Mouse (Mus musculus) limb, embryonic 15.5 days (tissue): ENCODE measurements at regions not wholly inside any gene's neighbourhood (a gene's known extent, or its start where the extent isn't known, plus 50 kb on each side); places are given as distances from the start of the nearest gene placed in this dataset.

Source experiments
- ATAC-seq: fragments of 200-750 bp; cut with Nextera tagmentation; 2 replicates; pipeline ENCODE4 v1.8.0; 2017; ENCODE audit warnings: low read depth, moderate TSS enrichment; ENCODE audit not compliant: insufficient number of reproducible peaks, low FRiP score, low TSS enrichment
- H3K27ac ChIP-seq: fragments of 300-500 bp; sonication (generic); 2 replicates; pipeline ENCODE4 v1.5.1; 2015; ENCODE audit warnings: moderate library complexity, mild to moderate bottlenecking, inconsistent platforms
- H3K27me3 ChIP-seq: fragments of 300-500 bp; sonication (generic); 2 replicates; pipeline ENCODE4 v1.6.1; 2015; ENCODE audit warnings: inconsistent platforms
- H3K36me3 ChIP-seq: fragments of 300-500 bp; sonication (generic); 2 replicates; pipeline ENCODE4 v1.6.1; 2015; ENCODE audit warnings: inconsistent platforms
- H3K4me1 ChIP-seq: fragments of 300-500 bp; sonication (generic); 2 replicates; pipeline ENCODE4 v1.6.1; 2015; ENCODE audit warnings: inconsistent platforms
- H3K4me2 ChIP-seq: fragments of 300-500 bp; sonication (generic); 2 replicates; pipeline ENCODE4 v1.6.1; 2015; ENCODE audit warnings: mild to moderate bottlenecking, inconsistent platforms
- H3K4me3 ChIP-seq: fragments of 300-500 bp; sonication (generic); 2 replicates; pipeline ENCODE4 v1.5.1; 2015; ENCODE audit warnings: mild to moderate bottlenecking, inconsistent platforms
- H3K9ac ChIP-seq: fragments of 300-500 bp; sonication (generic); 2 replicates; pipeline ENCODE4 v1.6.1; 2015; ENCODE audit warnings: inconsistent platforms
- H3K9me3 ChIP-seq: fragments of 300-500 bp; sonication (generic); 2 replicates; pipeline ENCODE4 v1.6.1; 2016; ENCODE audit warnings: inconsistent platforms
- WGBS: fragments of 180-500 bp; shearing (Covaris S2); methylation state at CpG from one replicate; pipeline ENCODE4 v1.1.7; 2015; 5-methylcytosine and 5-hydroxymethylcytosine counted together

- WGBS = 36% methylated on average over 8 of the region's 8 CpGs
- no peak overlapping the region for H3K27ac ChIP-seq
- no peak for ATAC-seq
These were observed 59.3 kb upstream of the Bcor start for GRCm38 (mm10) chrX:12219474-12219873.

DNA sequence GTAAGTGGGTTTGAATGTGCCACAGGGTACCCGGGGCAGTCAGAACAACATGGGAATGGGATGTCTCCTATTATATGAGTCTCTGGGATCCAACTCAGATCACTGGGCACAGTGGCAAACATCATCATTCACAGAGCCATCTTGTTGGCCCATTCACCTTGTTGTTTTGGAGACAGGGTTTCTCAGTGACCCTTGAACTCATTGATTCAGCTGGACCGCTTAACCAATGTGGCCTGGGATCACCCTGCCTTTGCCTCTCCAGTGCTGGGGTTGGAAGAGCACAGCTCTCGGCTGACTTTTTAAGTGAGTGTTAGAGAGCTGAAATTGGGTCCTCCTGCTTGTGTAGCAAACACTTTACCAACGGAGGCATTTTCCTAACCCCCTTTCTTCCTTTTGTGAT lies 64.2 kb upstream of the Bcor start:
- H3K36me3 ChIP-seq = no peaks in the 10 kb centered on the region
- no peaks in the 10 kb centered on the region for H3K9me3 ChIP-seq
- H3K4me2 ChIP-seq = no peak overlapping the region
- 77% methylated on average over 4 of the region's 4 CpGs for WGBS
- 0 out of 2 replicates have a peak, but pooled peaks cover 5% of the 10 kb centered on the region for H3K4me1 ChIP-seq
- no peak overlapping the region for H3K4me3 ChIP-seq
- no peak overlapping the region for H3K9ac ChIP-seq
- no peak overlapping the region for H3K27ac ChIP-seq
- H3K27me3 ChIP-seq = peaks cover 13% of the 10 kb centered on the region; the same call in 1 of the 2 replicates
- no peak for ATAC-seq

More at GRCm38 (mm10) chrX:12219474-12219873, 59.3 kb upstream of the Bcor start:
- H3K27me3 ChIP-seq = 0 out of 2 replicates have a peak, but pooled peaks cover 3% of the 10 kb centered on the region
- no peak overlapping the region for H3K9ac ChIP-seq
- no peak overlapping the region for H3K4me2 ChIP-seq
- no peaks in the 10 kb centered on the region for H3K36me3 ChIP-seq
- no peaks in the 10 kb centered on the region for H3K4me1 ChIP-seq
- no peak overlapping the region for H3K4me3 ChIP-seq
- H3K9me3 ChIP-seq = no peaks in the 10 kb centered on the region

DNA sequence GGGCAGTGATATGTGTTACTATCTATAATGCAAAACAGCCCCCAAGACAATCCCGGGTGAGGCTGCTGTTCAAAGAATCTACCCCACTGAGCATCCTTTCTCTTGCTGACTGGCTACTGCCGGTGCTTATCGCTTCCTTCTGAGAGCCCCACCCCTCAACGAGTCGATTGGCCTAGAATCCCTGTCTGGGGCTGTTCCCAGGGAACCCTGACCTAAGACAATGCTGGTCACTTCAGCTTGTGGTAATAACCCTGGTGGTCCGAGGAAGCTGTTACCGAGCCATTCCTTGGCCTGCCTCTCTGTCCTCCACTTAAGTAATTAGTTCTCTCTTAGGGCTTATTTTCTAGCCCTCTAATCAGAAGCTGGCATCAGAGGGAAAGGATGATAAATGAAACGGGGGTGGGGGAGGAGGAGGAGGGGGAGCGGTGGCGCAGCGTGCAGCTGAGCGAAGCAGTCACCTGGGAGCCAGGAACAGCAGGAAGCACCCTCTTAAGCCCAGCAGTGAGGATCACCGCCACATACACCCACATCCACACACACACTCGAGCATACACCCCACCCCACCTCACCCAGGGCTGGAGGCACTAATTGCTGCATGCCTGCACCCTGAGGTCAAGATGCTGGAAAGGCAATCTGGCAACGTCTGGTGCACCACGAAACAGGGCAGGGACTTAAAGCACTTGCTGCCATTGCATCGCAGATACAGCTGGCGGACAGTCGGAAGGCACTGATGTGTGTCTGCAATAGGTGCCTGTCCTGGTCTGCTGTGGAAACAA lies 65.1 kb upstream of the Bcor start:
- no peaks in the 10 kb centered on the region for H3K9me3 ChIP-seq
- no peak overlapping the region for H3K27ac ChIP-seq
- no peak overlapping the region for H3K4me3 ChIP-seq
- 10% methylated on average over 19 of the region's 19 CpGs for WGBS
- no peak for ATAC-seq
- 0 out of 2 replicates have a peak, but pooled peaks cover 5% of the 10 kb centered on the region for H3K4me1 ChIP-seq
- no peaks in the 10 kb centered on the region for H3K36me3 ChIP-seq
- no peak overlapping the region for H3K9ac ChIP-seq
- H3K4me2 ChIP-seq = no peak overlapping the region
- H3K27me3 ChIP-seq = peaks cover 13% of the 10 kb centered on the region; the same call in 1 of the 2 replicates

GRCm38 (mm10) chrX:12225892-12226206 lies 65.7 kb upstream of the Bcor start:
- H3K27ac ChIP-seq = no peak overlapping the region
- H3K27me3 ChIP-seq = peaks cover 13% of the 10 kb centered on the region; the same call in 1 of the 2 replicates
- no peaks in the 10 kb centered on the region for H3K36me3 ChIP-seq
- WGBS = 19% methylated on average over 3 of the region's 3 CpGs
- no peak for ATAC-seq
- H3K4me3 ChIP-seq = no peak overlapping the region
- H3K9ac ChIP-seq = no peak overlapping the region
- no peak overlapping the region for H3K4me2 ChIP-seq
- H3K9me3 ChIP-seq = no peaks in the 10 kb centered on the region
- 0 out of 2 replicates have a peak, but pooled peaks cover 5% of the 10 kb centered on the region for H3K4me1 ChIP-seq

DNA sequence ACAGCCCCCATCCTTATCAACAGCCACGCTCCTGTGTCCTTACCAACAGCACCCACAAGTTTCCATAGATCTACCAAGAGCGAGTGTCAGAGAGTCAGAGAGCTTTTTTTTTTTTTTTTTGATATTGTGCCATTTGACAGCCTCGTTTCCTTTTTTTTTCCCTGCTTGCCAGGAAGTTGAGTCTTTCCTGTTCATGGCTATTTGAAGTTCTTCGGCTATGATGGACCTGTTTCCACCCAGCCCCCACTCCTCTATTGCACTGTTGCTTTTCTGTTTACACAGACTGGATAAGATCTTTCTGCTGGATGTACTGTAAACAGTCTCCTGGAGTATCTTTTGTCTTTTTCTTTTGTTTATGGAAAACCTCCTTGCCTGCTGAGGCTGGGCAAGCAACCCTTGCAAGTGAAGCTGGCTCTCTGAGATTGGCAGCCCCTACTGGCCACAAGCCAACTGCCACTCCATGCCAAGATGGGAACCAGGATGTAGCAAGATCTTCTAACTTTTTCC lies 80.4 kb upstream of the Bcor start:
- Histone ChIP-seq H3K27me3 (no peaks in the 10 kb centered on the region), H3K9ac (no peak overlapping the region), H3K9me3 (no peaks in the 10 kb centered on the region), H3K4me1 (no peaks in the 10 kb centered on the region), H3K4me3 (no peak overlapping the region), H3K36me3 (no peaks in the 10 kb centered on the region), H3K27ac (no peak overlapping the region), H3K4me2 (no peak overlapping the region)
- ATAC-seq = no peak
- WGBS = 45% methylated on average over 4 of the region's 4 CpGs

- Histone ChIP-seq H3K9me3 (no peaks in the 10 kb centered on the region), H3K27me3 (no peaks in the 10 kb centered on the region), H3K4me2 (no peak overlapping the region), H3K36me3 (no peaks in the 10 kb centered on the region), H3K27ac (no peak overlapping the region), H3K9ac (no peak overlapping the region), H3K4me1 (no peaks in the 10 kb centered on the region), H3K4me3 (no peak overlapping the region)
- WGBS = 41% methylated on average over 4 of the region's 4 CpGs
- no peak for ATAC-seq
These were observed 81.6 kb upstream of the Bcor start for GRCm38 (mm10) chrX:12241751-12242150.

DNA sequence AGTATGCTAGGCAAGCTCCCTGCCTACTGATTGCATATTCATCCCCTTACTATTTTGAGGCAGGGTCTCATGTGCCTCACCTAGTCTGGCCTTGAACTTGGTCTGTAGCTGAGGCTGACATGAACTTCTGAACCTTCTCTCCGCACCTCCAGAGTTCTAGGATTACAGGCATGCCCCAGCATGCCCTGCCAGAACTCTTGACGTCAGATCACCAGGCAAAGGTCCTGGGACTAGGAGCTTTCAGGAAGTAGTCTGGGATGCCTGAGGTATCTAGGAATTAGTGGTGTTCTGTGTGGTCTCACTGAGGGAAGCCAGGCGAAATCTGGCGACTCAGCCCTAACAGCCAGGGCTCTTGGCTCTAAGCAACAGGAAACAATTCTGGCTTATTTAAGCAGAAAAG lies 88.9 kb upstream of the Bcor start:
- no peak for ATAC-seq
- no peak overlapping the region for H3K4me3 ChIP-seq
- no peak overlapping the region for H3K4me2 ChIP-seq
- peaks cover 3% of the 10 kb centered on the region; the same call in 1 of the 2 replicates for H3K4me1 ChIP-seq
- no peaks in the 10 kb centered on the region for H3K27me3 ChIP-seq
- H3K9me3 ChIP-seq = no peaks in the 10 kb centered on the region
- no peak overlapping the region for H3K27ac ChIP-seq
- H3K36me3 ChIP-seq = no peaks in the 10 kb centered on the region
- no peak overlapping the region for H3K9ac ChIP-seq
- 32% methylated on average over 4 of the region's 4 CpGs for WGBS

DNA sequence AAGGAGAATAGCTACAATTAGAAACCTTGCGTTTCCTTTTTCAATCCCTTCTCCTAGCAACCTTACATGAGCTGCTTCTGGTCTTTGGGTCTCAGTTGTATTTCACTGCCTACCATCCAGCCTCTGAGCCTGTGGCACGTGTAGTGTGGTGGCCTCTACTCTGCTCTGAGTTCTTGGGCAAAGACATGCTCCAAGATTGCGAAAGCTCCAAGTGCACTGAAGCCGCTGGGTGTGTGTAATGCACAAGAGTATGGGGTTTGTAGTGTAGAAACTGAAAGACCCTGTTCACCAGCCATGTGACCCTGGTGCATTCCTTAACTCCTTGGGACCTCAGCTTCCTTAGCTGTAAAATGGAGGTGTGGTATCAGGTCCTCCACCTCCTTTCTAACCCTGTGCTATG lies 89.8 kb upstream of the Bcor start:
- no peak overlapping the region for H3K9ac ChIP-seq
- WGBS = 80% methylated on average over 4 of the region's 4 CpGs
- peaks cover 3% of the 10 kb centered on the region; the same call in 1 of the 2 replicates for H3K4me1 ChIP-seq
- no peaks in the 10 kb centered on the region for H3K27me3 ChIP-seq
- no peak overlapping the region for H3K27ac ChIP-seq
- H3K4me2 ChIP-seq = no peak overlapping the region
- ATAC-seq = no peak
- no peaks in the 10 kb centered on the region for H3K36me3 ChIP-seq
- H3K4me3 ChIP-seq = no peak overlapping the region
- no peaks in the 10 kb centered on the region for H3K9me3 ChIP-seq

- Histone ChIP-seq H3K4me2 (peak overlapping the region; percentile 59), H3K27me3 (peaks cover 9% of the 10 kb centered on the region; the same call in 1 of the 2 replicates), H3K36me3 (no peaks in the 10 kb centered on the region), H3K9me3 (no peaks in the 10 kb centered on the region), H3K9ac (no peak overlapping the region), H3K4me1 (peaks cover 3% of the 10 kb centered on the region; the same call in 1 of the 2 replicates), H3K4me3 (peak overlapping the region; percentile 35), H3K27ac (no peak overlapping the region)
- ATAC-seq = no peak; the same call in 1 of the 2 replicates
- WGBS = 15% methylated on average over 32 of the region's 32 CpGs
These were observed 91.9 kb upstream of the Bcor start for GRCm38 (mm10) chrX:12251853-12252679.

GRCm38 (mm10) chrX:12252680-12253021 lies 92.5 kb upstream of the Bcor start:
- Histone ChIP-seq H3K4me1 (peaks cover 3% of the 10 kb centered on the region; the same call in 1 of the 2 replicates), H3K27ac (no peak overlapping the region), H3K4me2 (peak overlapping the region; percentile 59), H3K36me3 (no peaks in the 10 kb centered on the region), H3K9me3 (no peaks in the 10 kb centered on the region), H3K4me3 (peak overlapping the region; percentile 35), H3K9ac (no peak overlapping the region), H3K27me3 (peaks cover 9% of the 10 kb centered on the region; the same call in 1 of the 2 replicates)
- WGBS = 11% methylated on average over 16 of the region's 16 CpGs
- ATAC-seq = no peak

DNA sequence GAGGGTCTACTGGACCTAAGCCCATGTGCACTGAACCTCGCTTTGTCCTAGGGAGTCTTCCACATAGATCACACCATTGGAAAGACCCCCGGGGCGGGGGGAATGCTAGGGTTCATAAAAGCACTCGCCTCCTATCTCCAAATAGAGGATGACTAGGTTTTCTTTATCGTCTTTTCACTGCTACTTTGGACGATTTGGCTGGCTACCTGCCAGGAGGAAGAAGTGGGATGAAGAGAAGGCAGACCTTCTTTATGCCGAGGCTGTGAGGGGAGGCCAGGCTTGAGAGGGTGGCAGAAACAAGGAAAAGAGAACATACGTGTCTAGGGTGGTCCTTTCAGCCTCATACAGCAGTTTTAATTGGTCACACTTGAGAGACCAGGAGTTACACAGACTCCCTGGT lies 96.6 kb upstream of the Bcor start:
- no peak for ATAC-seq
- Histone ChIP-seq H3K27me3 (peaks cover 9% of the 10 kb centered on the region; the same call in 1 of the 2 replicates), H3K27ac (no peak overlapping the region), H3K4me2 (no peak overlapping the region), H3K4me3 (no peak overlapping the region), H3K9ac (no peak overlapping the region), H3K9me3 (no peaks in the 10 kb centered on the region), H3K36me3 (no peaks in the 10 kb centered on the region), H3K4me1 (peaks cover 1% of the 10 kb centered on the region; the same call in 1 of the 2 replicates)
- 70% methylated on average over 8 of the region's 8 CpGs for WGBS

DNA sequence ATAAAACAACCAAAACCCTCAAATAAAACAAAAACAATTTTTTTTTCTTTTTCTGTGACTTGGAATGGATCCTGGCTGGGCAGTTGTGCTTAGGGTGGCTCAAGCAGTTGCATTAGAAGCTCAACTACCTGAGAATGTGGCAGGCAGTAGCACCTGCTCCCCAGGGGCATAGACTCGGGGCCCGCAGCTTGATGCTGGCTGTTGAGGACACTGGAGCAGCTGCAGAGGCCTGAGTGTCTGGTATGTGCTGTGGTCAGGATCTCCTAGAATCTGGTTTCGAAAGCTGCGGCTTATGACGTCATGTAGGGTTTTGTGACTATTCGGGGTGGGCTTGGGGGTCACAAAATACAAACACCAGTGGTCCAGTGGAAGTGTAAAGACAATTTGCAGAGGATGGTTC lies 103.7 kb upstream of the Bcor start:
- H3K4me3 ChIP-seq = no peak overlapping the region
- H3K4me2 ChIP-seq = no peak overlapping the region
- no peaks in the 10 kb centered on the region for H3K4me1 ChIP-seq
- no peaks in the 10 kb centered on the region for H3K27me3 ChIP-seq
- H3K36me3 ChIP-seq = no peaks in the 10 kb centered on the region
- H3K9ac ChIP-seq = no peak overlapping the region
- no peaks in the 10 kb centered on the region for H3K9me3 ChIP-seq
- H3K27ac ChIP-seq = no peak overlapping the region
- ATAC-seq = no peak
- 74% methylated on average over 6 of the region's 6 CpGs for WGBS
